Mouse (Mus musculus): ENCODE data around the gene Olfr646.

DNA sequence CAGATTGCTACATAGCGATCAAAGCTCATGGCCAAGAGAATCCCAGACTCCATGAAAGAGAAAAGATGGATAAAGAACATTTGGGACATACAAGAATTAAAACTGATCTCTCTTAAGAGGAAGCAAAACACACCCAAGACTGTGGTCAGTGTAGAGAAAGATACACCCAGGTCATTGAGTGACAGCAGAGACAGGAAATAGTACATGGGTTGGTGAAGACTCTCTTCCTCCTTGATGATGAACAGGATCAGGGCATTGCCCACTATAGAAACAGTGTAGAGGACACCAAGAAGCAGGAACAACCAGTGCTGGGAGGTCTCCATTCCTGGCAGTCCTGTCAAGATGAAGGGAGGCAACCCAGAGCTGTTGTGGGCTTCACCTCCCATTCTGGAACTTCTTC lies 45.5 kb upstream of the Olfr646 start:
- no peak for TF ChIP-seq CTCF (IDR thresholded peaks at IDR 0.05; ENCODE audit: low read depth, low read length)
- no peak for TF ChIP-seq TAL1 (conservative IDR thresholded peaks at IDR 0.05; ENCODE audit: low read depth, low read length)
- no peak for TF ChIP-seq GATA1 (IDR thresholded peaks at IDR 0.05; ENCODE audit: borderline replicate concordance, low read length)
- no peak for TF ChIP-seq POLR2AphosphoS5 (IDR thresholded peaks at IDR 0.05; ENCODE audit: insufficient replicate concordance, low read depth, low read length)

Measured in G1E (cell line).